Mouse (Mus musculus): ENCODE data around the gene C8a. TPM values are rescaled to one million over a fixed set of nuclear protein-coding genes. Genes with fewer than 3 reads are reported as not detected.

C8a gene
- polyA plus RNA-seq, 1 experiment from 2014 or later: not detected

DNA sequence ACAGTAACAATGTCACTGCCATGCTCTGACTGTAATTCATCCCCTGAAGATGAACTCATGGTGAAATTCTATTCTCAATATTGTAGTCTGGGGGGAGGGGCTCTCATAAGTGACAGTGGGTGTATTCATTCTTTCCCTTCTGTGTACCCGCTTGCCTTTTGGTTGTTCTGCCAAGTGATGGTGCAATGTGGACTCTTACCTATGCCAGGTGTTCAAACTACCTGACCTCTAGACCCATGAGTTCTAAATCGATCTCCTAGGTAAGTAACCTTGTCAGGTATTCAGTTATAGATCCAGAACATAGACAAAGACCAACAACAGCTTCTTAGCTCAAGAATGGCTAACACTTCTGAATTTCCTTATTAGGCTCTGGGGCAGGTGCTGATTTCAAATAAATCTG is 37.9 kb downstream of the C8a start:
- 85% methylated on average over 2 of the region's 2 CpGs for WGBS
- Histone ChIP-seq H3K4me3 (no peak overlapping the region), H3K9ac (no peak overlapping the region), H3K9me3 (replicated peaks) (no peaks in the 10 kb centered on the region), H3K4me2 (no peak overlapping the region), H3K4me1 (peaks cover 18% of the 10 kb centered on the region), H3K27me3 (no peaks in the 10 kb centered on the region), H3K27ac (no peak overlapping the region), H3K36me3 (ENCODE audit: poor library complexity, severe bottlenecking) (no peaks in the 10 kb centered on the region)
- ATAC-seq: no peak

DNA sequence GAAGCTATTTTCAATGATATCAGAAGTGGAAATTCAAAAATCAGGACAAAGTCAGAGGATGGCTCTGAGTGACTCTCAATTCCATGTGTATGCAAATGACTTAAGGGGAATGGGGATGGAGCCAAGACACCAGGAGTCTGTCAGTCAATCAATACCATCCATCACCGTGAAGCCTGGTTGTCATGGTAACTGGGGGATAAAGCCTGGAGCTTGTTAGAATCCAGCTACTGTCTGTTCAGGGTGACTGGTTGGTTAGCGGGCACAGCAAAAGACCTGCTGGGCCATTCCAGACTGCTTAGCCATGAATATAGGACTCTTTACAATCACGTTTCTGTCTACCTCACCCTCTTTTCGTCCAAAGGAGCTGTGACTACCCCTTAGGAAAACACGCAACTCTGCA is 41.1 kb downstream of the C8a start:
- Histone ChIP-seq H3K36me3 (ENCODE audit: poor library complexity, severe bottlenecking) (no peaks in the 10 kb centered on the region), H3K27ac (no peak overlapping the region), H3K4me2 (no peak overlapping the region), H3K9me3 (replicated peaks) (no peaks in the 10 kb centered on the region), H3K27me3 (no peaks in the 10 kb centered on the region), H3K9ac (no peak overlapping the region), H3K4me3 (no peak overlapping the region), H3K4me1 (peaks cover 14% of the 10 kb centered on the region)
- WGBS: 10% methylated on average over 5 of the region's 5 CpGs
- peak; percentile 82 for ATAC-seq

- ATAC-seq: no peak
- WGBS: 72% methylated on average over 5 of the region's 5 CpGs
- H3K27ac ChIP-seq: no peak overlapping the region
Observed at GRCm38 (mm10) chr4:104828939-104829338, 47.3 kb downstream of the C8a start.

DNA sequence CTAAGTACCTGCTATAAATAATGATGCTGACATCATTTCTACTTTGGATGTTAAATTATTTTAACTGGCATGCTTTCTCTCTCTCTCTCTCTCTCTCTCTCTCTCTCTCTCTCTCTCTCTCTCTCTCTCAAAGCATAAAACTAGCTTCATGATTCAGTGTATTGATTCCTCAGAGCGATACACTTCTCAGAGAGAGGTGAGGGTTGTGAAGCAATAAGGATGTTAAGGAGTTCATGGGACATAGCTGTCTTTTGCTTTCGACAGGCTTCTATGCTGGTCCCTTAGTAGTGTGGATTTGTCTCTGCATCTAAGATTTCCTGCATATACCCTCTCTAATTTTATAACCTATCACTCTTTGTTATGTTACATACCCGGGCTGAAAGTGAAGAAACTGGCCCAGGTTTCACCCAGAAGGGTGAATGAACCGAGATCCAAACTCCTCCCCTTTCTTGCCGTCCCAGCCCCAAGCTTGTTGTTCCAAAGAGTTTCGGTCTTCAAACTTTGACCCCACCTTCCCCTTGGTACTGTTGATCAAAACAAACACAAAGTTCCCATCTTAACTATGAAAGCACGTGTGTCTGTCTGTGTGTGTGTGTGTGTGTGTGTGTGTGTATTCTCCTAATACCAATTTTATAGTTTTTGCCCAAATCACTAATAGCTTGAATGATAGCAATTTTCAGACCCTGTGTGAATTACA is 51.7 kb downstream of the C8a start:
- no peaks in the 10 kb centered on the region for H3K4me1 ChIP-seq
- H3K27me3 ChIP-seq: no peaks in the 10 kb centered on the region
- no peaks in the 10 kb centered on the region for H3K9me3 ChIP-seq (replicated peaks)
- H3K4me2 ChIP-seq: no peak overlapping the region
- H3K4me3 ChIP-seq: no peak overlapping the region
- no peak overlapping the region for H3K27ac ChIP-seq
- WGBS: 80% methylated on average over 7 of the region's 7 CpGs
- H3K36me3 ChIP-seq (ENCODE audit: poor library complexity, severe bottlenecking): no peaks in the 10 kb centered on the region
- no peak overlapping the region for H3K9ac ChIP-seq
- ATAC-seq: no peak

More at GRCm38 (mm10) chr4:104828939-104829338, 47.3 kb downstream of the C8a start:
- no peaks in the 10 kb centered on the region for H3K27me3 ChIP-seq
- no peak overlapping the region for H3K4me3 ChIP-seq
- H3K4me1 ChIP-seq: no peaks in the 10 kb centered on the region
- no peaks in the 10 kb centered on the region for H3K9me3 ChIP-seq (replicated peaks)
- H3K4me2 ChIP-seq: no peak overlapping the region
- H3K9ac ChIP-seq: no peak overlapping the region
- H3K36me3 ChIP-seq (ENCODE audit: poor library complexity, severe bottlenecking): no peaks in the 10 kb centered on the region

DNA sequence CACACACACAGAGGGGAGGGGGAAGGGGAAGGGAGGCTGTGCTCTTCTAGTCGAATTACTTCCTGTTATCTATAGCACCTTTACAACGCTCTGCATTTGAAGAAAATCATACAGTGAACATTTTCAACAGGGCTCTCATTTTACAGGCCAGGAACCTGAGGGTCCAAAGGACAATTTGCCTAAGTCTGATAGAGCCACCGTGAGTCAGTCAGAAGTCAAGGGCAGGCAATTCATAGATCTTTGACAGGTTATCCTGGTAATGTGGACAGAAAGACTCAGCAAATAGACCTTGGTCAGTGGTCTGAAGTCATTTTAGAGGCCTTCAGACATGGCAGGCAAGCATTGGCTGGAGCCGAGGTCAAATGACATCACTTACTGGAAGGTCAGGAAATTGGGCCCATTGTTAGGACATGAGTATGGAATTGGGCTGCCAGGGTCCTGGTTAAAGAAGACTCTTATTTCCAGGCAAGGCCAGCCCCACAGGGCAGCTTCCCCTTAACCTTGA is 52.5 kb downstream of the C8a start:
- no peak overlapping the region for H3K9ac ChIP-seq
- 81% methylated on average over 4 of the region's 4 CpGs for WGBS
- H3K4me3 ChIP-seq: no peak overlapping the region
- H3K9me3 ChIP-seq (replicated peaks): no peaks in the 10 kb centered on the region
- no peaks in the 10 kb centered on the region for H3K4me1 ChIP-seq
- H3K27me3 ChIP-seq: no peaks in the 10 kb centered on the region
- H3K27ac ChIP-seq: no peak overlapping the region
- H3K36me3 ChIP-seq (ENCODE audit: poor library complexity, severe bottlenecking): no peaks in the 10 kb centered on the region
- no peak for ATAC-seq
- H3K4me2 ChIP-seq: no peak overlapping the region

DNA sequence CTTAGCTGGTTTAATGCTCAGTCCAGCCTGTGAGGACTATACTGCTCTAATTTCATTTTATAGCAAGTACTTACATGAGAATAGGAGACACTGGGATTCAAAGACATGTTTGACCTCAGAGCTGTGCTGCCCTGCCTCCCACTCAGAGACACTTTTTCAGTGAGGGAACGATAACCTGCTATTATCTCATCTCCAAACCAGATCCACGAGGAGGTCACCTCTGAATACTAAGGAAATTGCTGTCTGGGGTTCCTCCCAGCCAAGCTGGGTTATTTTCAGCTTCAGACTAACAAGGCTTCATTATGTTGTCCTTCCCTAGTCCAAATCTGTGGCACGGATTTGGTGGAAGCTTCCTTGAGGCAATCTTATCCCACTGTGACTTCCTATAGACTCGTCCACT is 56.3 kb downstream of the C8a start:
- no peaks in the 10 kb centered on the region for H3K36me3 ChIP-seq (ENCODE audit: poor library complexity, severe bottlenecking)
- WGBS: 76% methylated on average over 4 of the region's 4 CpGs
- no peaks in the 10 kb centered on the region for H3K27me3 ChIP-seq
- H3K4me1 ChIP-seq: no peaks in the 10 kb centered on the region
- H3K9me3 ChIP-seq (replicated peaks): no peaks in the 10 kb centered on the region; the same call in 1 of the 2 replicates
- no peak overlapping the region for H3K4me3 ChIP-seq
- H3K9ac ChIP-seq: no peak overlapping the region
- H3K4me2 ChIP-seq: no peak overlapping the region
- ATAC-seq: no peak
- no peak overlapping the region for H3K27ac ChIP-seq

DNA sequence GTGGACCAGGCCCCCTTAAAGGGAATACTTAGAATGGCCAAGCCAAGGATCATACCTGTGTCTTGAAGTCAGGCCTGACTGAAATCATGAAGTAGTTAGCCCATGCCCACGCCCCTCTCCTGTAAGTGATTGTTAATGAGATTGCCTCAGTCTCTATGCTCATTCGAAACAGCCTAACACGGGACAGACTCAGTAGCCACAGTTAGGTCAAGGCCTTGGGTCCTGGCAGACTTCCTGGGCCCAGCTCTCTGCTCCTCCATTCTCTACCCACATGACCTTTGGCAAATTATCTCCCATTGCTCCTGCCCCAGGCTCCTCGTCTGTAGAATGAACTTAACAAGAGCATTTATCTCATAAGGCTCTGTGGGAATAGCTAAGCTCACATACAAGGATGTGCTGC is 57.2 kb downstream of the C8a start:
- ATAC-seq: no peak
- Histone ChIP-seq H3K4me1 (no peaks in the 10 kb centered on the region), H3K36me3 (ENCODE audit: poor library complexity, severe bottlenecking) (no peaks in the 10 kb centered on the region), H3K9ac (no peak overlapping the region), H3K4me3 (no peak overlapping the region), H3K4me2 (no peak overlapping the region), H3K27ac (no peak overlapping the region), H3K27me3 (no peaks in the 10 kb centered on the region), H3K9me3 (replicated peaks) (no peaks in the 10 kb centered on the region; the same call in 1 of the 2 replicates)
- WGBS: 69% methylated on average over 4 of the region's 4 CpGs

GRCm38 (mm10) chr4:104817509-104817908 is 58.7 kb downstream of the C8a start:
- 63% methylated on average over 2 of the region's 2 CpGs for WGBS
- H3K4me2 ChIP-seq: no peak overlapping the region

DNA sequence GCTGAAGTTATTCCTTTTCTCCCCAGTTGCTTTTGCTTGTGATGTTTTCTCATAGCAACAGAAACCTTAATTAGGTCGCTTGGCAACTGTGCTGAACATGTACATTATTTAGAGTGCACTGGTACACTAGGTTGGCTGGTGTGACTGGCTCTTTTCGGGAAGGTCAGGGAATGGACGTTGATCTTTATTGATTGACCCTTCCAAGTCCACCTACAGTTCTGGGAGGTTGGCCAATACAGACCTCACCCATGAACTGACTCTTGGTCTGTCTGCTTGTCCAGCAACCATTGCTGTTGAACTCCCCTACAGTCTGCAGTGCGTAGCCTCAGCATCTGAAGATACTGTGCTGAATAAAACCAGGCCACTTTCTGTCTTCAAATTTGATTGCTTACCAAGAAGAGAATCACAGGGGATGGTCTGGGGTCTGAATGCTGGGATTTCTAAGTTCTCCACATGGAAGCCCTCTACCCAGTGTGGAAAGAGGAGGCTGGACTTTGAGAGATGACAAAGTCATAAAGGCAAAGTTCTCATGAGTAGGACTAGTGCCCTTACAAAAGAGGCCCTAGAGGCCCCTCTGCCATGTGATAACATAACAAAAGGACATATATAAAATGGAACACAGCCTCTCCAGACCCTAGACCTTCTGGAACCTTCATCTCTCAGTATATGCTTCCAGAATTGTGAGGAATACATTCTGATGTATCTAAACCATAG is 59.5 kb downstream of the C8a start:
- Histone ChIP-seq H3K4me3 (no peak overlapping the region), H3K27me3 (no peaks in the 10 kb centered on the region), H3K27ac (no peak overlapping the region), H3K4me2 (no peak overlapping the region), H3K4me1 (no peaks in the 10 kb centered on the region), H3K36me3 (ENCODE audit: poor library complexity, severe bottlenecking) (no peaks in the 10 kb centered on the region), H3K9me3 (replicated peaks) (no peaks in the 10 kb centered on the region; the same call in 1 of the 2 replicates), H3K9ac (no peak overlapping the region)
- no peak for ATAC-seq
- WGBS: 85% methylated on average over 4 of the region's 4 CpGs

More at GRCm38 (mm10) chr4:104817509-104817908, 58.7 kb downstream of the C8a start:
- no peak overlapping the region for H3K9ac ChIP-seq
- no peak overlapping the region for H3K4me3 ChIP-seq
- no peaks in the 10 kb centered on the region for H3K27me3 ChIP-seq
- no peak overlapping the region for H3K27ac ChIP-seq
- H3K9me3 ChIP-seq (replicated peaks): no peaks in the 10 kb centered on the region; the same call in 1 of the 2 replicates
- no peak for ATAC-seq
- H3K4me1 ChIP-seq: no peaks in the 10 kb centered on the region
- H3K36me3 ChIP-seq (ENCODE audit: poor library complexity, severe bottlenecking): no peaks in the 10 kb centered on the region

- Histone ChIP-seq H3K9me3 (replicated peaks) (no peaks in the 10 kb centered on the region; the same call in 1 of the 2 replicates), H3K36me3 (ENCODE audit: poor library complexity, severe bottlenecking) (no peaks in the 10 kb centered on the region), H3K4me1 (peaks cover 8% of the 10 kb centered on the region; the same call in 1 of the 2 replicates), H3K27me3 (no peaks in the 10 kb centered on the region), H3K4me2 (no peak overlapping the region), H3K4me3 (no peak overlapping the region), H3K27ac (no peak overlapping the region), H3K9ac (no peak overlapping the region)
- WGBS: 58% methylated on average over 2 of the region's 2 CpGs
- no peak for ATAC-seq
Observed at GRCm38 (mm10) chr4:104813617-104814016, 62.6 kb downstream of the C8a start.

DNA sequence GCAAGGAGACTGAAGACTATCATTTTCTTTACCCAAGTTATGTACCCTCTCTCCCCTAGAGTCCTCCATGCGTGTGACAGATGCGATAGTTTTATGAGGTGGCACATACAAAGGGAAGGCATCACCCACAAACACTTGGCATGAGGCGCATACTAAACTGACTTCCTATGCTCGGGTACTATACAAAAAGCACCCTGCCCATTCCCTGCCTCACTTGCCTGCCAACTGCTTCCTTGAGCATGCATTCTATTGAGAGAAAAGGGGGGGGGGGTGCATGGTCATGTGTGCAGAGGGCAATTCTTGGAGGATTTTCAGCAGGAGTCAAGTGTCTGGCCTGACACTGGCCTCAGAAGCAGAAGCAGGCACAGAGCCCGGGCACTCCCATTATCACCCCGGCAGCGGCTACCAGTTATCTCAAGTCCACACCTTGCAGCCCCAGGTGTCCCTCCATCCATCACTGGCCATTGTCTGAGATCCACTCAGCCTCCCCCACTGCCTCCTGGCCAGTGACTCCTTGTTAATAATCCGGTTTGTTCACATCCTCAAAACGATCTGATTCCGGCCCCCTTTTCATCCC is 65.4 kb downstream of the C8a start:
- H3K27me3 ChIP-seq: no peaks in the 10 kb centered on the region
- H3K4me3 ChIP-seq: no peak overlapping the region
- H3K9ac ChIP-seq: no peak overlapping the region
- WGBS: 71% methylated on average over 10 of the region's 10 CpGs
- H3K9me3 ChIP-seq (replicated peaks): no peaks in the 10 kb centered on the region
- no peaks in the 10 kb centered on the region for H3K36me3 ChIP-seq (ENCODE audit: poor library complexity, severe bottlenecking)
- H3K4me2 ChIP-seq: no peak overlapping the region
- no peak for ATAC-seq
- no peak overlapping the region for H3K27ac ChIP-seq
- H3K4me1 ChIP-seq: peaks cover 8% of the 10 kb centered on the region; the same call in 1 of the 2 replicates
